Mouse (Mus musculus) erythroblast, embryonic 14.5 days (primary cell): ENCODE results near the gene Spcs3.

Experiments used
- GATA1 ChIP-seq: IDR thresholded peaks from 2 replicates; pipeline ENCODE4 v1.6.1; 2012; ENCODE audit warnings: low read length, inconsistent platforms, mixed read lengths
- TAL1 ChIP-seq: IDR thresholded peaks from 3 replicates; pipeline ENCODE4 v1.6.1; 2012; ENCODE audit warnings: low read length, inconsistent platforms, mixed read lengths

DNA sequence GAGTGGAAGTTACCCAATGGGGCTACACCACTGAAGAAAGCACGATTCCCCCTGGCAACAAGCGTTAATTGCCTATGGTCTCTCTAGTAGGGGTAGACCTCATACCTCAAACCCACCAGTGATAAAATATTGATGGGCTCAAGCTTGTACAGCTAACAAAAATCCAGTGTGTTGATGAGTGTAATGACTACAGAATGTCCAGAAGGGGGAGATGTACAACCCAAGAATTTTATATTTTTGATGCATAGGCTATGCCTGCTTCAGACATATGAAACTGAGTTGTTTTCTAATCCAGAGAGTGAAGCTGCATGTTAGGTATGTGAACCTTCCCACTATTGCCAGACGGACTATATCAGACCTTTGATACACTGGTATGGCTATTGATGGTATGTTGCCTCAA is 7.5 kb upstream of the Spcs3 start:
- TF ChIP-seq GATA1 (no peak), TAL1 (no peak)
